Mouse (Mus musculus) liver (tissue): ENCODE measurements around the gene Plcd3.

Source experiments
- DNase-seq: peaks from one replicate; pipeline ENCODE4 v3.0.0-alpha.2; 2020; ENCODE audit warnings: mixed read lengths

Gene Plcd3

DNA sequence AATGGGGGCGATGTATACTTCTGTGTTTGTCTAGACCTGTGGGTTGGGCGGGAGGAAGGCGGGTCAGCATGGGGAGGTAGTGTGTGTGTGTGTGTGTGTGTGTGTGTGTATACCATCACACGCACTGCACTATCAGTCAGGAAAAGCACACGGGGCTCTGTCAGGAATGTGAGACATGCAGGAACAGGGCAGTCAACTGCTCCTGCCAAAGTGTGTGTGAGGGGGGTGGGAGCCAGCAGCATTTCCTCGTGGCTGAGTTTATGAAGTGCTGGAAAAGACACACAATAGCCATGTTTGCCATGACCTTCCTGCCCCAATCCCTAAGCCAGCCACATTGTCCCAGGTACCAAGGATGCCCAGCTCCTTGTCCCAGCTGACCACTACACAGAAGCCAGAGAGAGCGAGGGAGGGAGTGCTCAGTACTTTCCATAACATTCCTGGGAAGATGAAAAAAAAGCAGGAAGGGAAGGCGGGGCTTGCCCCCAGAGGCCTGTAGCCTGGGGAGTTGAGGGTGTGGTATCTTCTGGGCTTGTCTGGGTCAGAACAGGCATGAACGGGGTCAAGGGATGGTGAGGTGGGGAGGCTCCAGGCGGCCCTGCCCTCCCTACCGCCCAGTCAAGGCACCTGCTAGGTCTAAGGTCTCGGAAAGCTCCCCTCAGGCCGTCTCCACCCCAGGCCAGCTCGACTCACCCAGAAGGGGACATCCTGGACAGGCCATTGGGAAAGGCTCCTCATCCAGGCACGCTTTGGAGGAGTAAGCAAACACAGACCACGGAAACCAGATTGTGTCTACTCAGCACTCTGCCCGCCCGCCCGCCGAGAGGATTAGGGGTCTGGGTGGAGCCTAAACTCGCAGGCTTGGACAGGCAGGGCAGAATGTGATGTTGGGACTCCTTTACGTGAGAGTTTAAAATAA is 4.2 kb downstream of the Plcd3 start:
- DNase-seq: no peak

DNA sequence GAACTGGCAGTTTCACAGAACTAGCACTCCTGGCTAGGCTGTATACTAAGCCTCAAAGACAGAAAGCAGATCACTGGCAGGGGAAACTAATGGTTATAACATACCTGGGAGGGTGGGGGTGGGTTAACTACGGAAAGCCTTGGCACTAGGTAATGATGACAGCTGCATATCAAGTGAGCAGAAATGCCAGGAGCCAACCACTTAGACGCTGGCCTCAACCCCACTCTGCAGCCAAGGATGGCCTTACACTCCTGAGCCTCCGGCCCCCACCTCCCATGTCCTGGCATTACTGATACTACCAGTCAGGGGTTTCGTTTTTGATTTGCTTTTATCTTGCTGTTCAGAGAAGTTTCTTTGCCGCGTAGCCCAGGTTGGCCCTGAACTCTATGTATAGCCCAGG is 5.7 kb downstream of the Plcd3 start:
- DNase-seq: no peak

DNA sequence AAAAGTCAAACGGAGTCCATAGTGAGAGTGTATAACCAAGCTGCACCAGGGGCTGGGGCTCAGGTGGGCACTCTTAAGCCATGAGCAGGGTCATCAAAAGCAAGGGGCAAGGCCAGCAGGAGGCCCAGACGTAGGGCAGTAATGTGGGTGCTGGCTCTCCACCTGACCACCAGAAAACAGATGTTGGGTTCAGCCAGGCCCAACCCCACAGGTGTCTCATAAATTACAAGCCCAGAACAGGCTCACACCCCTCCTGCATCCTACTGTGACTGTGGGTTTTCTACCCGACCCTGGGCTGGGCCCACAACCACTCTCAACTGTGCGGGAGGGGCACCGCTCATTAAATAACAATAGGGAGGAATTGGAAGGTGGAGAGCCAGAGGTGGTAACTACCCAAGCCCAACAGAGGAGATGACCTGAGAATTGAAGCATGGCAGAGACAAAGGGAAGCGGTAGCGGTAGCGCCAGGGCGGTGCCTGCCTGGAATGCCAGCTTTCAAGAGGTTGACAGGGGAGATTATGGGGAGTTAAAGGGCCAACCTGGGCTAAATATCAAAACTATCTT is 6.3 kb downstream of the Plcd3 start:
- DNase-seq: no peak

DNA sequence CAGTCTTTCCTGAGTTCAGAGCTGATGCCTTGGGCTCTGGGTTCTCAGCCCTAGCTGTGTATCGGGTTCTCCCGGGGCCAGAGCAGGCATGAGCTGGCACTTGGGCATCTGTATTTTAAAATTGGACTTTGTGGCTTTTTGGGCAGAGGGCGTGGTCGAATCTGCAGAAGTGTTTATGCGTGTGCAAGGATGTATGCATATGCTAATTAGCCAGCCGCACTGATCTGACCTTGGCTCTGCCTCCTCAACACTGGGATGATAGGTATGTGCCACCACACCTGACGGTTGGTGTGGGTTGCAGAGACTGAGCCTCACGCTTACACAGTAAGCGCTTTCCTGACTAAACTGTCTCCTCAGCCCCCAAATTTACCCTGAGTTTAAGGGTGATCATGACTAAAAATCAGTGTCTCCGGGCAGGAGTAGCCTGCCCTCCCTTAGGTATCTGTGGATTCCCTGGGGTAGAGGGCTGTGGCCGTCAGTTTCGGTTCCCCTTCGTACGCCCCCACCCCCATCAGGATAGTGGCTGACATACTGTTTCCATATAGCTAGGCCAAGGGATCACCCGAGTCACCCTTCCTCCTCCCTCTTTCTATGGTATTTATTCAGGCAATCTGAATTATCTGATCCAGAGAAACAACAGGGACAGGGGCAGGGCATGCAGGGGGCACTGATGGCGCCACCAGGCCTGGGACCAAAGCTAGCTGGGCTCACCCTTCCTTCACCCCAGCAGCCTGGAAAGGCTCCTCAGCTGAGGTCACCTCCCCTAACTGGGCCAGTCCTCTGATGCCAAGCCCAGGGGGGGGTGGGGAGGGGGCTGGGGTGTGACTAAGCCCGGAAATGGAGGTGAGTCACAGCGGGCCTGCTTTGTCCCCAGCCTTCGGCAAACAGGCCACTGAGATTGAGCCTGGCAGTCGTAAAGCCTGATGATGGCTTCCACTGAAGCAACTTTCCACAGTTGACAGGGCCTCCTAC is 7.3 kb downstream of the Plcd3 start:
- DNase-seq: no peak

DNA sequence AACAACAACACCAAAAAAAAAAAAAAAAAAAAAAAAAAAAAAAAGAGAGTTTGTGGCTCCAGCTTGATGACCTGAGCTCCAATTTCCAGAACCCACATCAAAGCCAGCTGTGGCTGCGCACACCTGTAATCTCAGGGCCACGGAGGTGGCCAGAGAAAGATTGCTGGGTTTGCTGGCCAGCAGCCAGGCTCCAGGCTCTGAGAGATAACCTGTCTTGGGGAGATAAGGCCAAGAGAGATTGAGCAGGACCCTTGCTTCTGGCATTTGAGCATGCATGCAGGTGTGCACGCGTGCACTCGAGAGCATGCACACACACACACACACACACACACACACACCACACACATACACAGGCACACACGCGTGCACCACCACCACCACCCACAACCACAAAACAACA is 8.2 kb downstream of the Plcd3 start:
- DNase-seq: no peak

DNA sequence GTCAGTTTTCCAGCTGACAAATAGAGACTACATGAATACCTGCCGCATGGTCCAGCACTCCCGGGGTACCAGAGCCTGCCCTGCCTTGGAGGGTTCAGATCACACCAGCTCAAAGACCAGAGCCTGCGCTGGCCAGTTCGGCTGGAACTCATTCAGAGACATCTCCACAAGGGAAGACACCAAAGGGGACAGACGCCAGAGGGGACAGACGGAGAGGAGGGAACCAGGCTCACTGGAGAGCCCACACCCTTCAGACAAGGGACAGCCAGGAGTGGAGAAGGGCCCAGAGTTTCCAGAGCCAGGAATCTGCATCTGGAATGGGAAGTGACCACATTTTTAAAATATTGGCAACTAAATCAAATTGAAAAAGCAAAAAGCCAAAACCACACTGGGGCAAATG is 19.8 kb downstream of the Plcd3 start:
- DNase-seq: no peak

DNA sequence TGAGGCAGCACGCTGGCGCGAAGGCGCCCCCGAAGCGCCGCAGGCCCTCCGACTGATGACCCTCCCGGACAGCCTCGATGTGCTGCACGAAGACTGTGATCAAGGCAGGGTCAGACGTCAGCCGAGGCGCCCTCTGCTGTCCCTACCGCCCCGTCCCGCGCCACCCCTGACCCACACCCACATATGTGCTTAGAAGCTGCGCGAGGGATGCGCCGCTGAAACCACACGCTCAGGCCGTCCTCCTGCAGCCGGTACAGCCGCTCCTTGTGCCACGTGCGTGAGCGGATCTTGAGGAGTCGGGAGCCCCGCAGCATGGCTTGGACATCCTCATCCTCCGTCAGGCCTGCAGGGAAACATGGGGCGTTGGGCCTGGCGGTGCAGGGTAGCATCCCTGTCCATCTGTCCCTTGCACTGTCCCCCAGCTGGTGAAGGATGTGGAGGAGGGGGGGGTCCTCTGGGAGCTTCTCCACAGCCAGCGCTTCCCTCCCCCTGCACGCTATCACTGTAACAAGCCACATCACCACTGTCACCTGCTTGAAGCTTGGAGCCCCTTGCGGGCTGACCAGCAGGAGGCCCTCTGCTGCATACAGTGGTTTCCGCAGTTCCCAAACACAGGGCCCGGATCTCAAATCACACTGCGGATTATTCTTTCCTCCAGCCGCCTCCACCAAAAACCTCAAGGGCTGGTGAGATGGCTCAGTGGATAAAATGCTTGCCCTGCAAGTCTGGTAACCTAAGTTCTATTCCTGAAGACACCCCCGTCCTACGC is 21.0 kb downstream of the Plcd3 start:
- DNase-seq: no peak

DNA sequence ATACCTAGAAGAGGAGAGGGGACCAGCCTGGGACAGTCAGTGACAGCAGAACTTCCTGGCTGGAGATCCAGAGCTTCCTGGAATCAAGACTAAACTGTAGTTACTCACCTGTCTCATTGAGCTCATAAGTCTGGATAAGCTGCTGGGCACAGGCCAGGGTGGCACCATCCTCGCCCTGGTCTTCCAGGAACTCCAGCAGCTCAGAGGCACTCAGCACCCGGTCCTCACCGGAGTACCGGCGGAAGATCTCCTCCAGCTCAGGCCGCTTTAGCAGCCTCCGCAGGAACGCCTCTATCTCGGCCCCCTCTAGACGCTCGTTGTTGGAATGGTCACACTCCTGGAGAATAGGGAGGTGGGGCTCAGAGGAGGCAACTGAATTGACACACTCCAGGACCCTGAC is 23.3 kb downstream of the Plcd3 start:
- DNase-seq: no peak

DNA sequence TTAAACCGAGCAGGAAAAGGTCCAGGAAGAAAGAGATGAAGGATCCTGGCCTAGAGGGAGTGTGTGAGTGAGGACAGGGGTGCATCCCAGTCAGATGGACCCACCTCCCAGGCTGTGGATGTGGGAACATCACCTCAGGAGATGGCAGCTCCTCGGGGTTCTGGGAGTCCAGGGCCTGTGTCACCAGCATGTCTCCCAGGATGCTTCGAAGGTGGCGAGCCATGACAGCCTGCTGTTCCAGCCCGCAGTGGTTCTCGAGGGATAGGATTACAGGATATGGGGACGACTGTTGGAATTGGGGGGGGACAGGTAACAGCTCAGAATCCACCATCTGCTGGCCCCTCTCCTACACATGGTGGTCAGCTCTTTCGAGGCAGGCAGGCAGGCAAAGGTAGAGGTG is 24.9 kb downstream of the Plcd3 start:
- no peak for DNase-seq

DNA sequence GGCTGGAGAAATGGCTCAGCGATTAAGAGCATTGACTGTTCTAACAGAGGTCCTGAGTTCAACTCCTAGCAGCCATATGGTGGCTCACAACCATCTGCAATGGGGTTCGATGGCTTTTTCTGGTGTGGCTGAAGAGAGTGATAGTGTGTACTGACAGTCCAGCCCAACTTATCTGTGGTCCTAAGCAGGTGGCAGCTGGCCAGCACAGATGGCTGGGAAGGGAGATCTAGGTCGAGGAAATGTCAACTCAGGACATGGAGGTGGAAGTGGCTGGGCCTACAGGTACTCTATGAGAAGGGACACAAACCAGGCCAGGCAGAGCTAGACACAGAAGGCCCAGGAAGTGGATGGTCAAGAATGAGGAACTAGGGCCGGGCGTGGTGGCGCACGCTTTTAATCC is 25.4 kb downstream of the Plcd3 start:
- DNase-seq: no peak

DNA sequence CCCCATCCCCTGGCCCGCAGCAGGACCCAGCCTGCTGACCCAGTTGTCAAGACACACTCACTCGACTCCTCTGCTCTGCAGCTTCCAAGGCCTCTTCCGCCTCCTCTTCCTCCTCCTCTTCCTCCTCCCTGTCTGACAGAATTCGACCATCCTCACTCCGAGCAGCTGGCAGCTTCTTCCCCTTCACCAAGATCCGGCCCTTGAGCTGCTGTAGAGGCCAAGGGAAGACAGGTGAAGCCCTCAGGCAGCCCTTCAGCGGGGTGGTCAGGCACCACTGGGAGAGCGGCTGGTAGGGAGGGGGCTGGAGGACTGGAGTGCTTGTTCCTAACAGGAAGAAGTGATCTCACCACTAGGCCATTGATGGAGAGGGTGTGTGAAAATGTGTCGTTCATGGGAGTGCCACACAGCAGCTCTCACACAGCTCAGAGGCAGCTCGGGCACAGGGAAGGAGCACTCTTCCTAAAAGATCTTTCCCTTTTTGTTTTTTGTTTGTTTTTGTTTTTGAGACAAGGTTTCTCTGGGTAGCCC is 26.6 kb downstream of the Plcd3 start:
- no peak for DNase-seq

DNA sequence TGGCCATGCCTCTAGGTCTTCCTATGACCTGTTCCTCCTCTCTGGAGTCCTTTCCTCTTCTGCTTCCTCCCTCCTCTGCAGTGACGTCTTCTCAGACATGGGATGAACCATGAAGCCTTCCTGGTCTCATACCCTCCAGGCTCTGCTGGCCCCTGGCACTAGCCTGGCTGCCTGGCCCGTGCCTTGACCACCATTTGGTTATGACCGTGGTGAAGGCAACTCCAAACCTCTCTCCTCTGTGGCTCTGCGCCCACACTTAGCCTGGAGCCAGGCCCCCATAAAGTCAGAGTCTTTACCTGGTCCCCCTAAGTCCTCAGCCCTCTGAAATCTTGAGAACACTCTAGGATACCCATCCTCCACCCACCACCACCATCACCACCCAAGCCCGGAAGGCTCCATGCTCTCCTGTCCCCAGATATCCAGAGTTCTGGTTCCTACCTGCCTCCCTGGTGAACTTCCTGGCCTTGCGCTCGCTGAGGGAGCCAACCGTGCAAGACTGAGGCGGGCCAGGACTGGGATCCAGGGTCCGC is 27.3 kb downstream of the Plcd3 start:
- DNase-seq: no peak

DNA sequence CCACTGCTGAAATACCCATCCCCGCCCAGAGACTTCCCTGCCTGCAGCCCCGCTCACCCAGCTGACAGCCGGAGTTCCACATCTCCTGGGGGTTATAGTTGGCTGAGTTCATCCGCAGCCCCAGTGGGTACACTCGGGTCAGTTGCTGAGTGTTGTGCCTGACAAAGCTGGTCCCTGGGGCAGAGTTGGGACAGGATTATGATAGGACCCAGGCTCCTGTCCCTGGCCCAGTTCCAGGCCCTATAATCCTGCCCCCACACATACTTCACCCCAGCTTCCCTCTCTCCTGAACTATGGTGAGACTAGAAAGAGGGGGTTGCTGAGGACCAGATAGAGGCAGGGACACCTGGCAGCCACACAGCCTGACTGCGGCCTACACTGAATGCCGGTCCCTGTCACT is 27.8 kb downstream of the Plcd3 start:
- DNase-seq: no peak

DNA sequence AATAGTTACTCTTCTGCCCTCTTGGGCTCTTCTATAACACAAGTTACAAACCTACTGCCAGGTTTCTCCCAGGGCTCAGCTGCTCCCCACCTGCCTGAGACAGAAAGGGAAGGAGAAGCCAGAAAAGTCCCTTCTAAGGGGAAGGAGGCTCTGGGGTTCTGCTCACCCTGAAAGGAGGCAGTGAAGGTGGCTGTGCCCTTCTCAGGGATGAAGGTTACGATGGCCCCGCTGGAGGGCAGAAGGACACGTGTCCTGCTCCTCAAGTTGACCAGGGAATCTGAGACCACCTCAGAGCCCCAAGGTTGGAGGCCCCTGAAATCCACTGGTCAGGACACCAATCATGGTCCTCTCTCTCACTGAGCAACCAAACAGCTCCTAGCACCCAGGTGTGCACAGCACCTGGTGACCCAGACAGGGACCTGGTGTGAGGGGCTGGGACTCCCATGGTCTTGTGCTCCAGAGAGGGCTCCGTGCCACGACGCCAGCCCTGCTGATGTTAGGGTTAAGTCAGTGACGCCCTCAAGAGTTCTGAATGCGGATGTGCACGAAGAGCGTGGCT is 31.1 kb downstream of the Plcd3 start:
- DNase-seq: no peak

DNA sequence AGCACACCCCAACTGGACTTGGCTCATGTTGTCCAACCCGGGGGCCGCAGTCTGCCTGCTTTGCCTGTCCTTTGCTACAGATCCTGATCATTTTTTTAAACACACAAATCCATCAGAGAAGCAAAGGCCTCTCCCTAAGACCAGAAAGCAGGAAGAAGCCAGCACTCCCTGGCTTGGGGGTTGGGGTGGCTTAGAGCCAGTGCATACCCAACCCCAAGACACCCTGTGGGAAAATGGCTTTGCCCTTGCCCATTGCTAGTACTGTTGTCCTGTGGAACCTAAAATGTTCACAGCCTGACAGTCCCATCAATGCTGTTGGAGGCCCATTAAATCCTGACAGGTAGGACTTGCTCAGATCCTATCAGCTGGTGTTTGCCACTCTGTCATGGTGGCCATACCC is 31.7 kb downstream of the Plcd3 start:
- no peak for DNase-seq

DNA sequence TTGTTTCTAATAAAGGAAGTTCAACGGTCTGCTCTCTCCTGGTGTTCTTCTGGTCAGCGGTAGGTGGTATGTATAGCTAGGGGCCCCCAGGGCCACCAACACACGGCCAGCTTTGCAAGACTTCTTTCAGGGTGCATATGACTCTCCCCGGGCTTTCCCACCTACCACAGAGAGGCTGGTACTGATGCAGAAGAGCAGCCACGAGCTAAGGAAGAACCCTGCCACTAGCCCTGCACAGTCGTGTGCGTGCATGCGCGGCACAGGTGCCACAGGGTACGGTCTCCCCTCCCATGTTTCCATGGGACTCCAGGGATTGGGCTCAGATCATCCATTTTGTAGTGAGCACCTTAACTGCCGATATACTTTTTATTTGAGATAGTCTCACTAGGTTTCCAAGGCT is 32.6 kb downstream of the Plcd3 start:
- no peak for DNase-seq

DNA sequence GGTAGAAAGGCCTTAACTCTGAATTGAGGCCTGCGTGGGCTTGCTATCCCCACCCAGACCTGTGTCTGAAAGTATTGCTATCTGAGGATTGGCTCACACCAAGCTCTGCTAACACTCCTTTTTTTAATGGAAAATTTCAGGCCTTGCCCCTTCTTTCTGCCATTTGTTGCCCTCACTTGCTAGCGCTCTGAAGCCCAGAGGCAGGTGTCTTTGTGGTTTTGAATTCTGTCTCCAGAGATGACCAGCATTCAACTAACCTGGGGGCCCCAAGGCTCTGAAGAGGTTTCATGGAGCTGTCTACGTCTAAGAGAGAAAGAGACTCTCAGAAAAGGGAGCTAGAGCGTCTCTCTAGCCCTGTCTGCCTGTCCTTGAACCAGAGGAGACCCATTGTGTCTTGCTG is 33.2 kb downstream of the Plcd3 start:
- DNase-seq: no peak

DNA sequence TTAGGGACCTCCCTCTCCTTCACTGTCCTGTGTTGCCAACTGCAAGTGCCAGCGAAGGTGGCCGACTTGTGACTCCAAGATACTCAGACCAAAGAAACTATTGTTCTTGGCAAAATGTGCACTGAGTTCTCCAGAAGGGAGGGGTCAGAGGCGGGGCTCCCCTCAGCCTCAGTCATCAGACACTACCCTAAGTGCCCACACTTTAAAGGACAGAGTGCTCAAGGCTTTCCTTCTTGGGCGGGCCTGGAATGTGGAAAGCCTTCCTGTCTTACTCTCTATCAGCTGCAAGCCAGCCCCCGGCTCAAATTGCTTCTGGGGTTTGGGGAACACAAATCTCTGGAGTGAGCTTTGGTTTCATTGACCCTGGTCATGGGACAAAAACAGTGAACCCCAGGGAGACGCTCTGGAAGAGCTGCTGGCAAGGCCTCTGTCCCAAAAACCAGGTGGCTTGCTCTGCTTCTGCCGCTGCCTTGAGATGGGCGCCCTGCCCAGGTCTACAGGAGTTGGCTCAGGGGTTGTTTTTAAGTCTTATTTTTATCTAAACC is 33.9 kb downstream of the Plcd3 start:
- no peak for DNase-seq

DNA sequence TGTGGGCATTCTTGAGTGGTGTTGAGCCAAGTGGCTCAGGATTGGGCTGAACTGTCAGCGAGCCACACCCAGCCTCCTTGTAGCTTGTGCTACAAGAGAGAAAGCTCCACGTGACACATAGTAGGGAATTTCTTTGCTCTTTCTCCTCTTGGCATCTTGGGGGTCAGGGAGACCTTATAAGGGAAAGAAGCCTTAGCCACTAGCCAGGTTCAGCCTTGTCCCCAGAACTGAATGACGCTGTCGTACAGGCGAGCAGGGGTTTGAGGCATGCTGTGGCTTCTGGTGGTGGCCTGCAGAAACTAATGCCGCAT is 34.5 kb downstream of the Plcd3 start:
- DNase-seq: no peak

DNA sequence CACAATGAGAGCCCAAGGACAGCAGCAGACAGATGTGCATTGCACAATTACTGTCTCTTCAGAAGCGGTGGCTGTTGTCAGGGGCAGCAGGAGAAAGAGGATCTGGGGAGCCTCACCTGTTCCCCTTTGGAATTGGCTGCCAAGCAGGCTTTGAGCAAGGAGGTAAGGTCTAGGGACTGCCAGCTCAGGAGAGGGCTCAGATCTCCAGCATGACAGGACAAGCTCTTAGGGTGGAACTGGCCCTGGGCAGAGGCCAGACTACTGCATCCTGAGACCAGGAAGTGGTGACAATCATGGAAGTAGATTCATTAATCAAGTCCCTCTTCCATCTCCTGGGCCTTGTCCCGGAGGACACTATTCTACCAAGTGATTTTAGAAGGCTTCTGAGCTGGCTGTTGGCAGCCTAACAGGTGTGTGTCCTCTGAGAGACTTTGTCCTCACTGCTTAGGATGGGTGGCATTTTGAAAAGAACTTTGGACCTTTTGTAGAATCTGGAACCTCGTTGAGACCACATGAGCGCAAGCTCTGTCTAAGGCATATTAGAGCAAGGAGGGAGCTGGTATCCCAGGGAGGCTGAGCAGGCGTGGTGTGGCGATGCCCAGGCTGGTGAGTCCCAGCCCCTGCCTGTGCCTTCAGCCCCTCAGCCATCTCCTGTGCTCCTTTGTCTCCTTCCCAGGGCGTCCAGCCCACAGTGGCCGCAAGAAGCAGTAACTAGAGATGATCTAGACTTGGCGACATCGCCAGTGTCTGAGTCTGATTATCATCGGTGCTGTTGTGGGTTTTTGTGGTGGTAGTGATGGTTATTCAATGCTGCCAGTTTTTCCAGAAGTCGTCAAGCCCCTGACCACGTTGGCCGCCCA is 35.0 kb downstream of the Plcd3 start:
- no peak for DNase-seq
